In genomic region chr1:181007831-181008230, GRCm38 (mm10) we compare ENCODE assay signal across 25 mouse cellular contexts. TPM values are rescaled to one million over a fixed set of nuclear protein-coding genes. Genes with fewer than 3 reads are reported as not detected.
DNase-seq lines count a peak whose midpoint lies in the region; ATAC-seq and TF ChIP-seq lines count a peak whose summit lies in the region.
"Had no signal": no experiment of that assay in that cellular context is flagged by ENCODE, and none has a peak within 500 bp of the region (broad histone marks: within the 10 kb centered on the region; RNA-seq: fewer than 3 reads in every experiment).

No protein-coding gene starts in this region.

- no peak for TF ChIP-seq EP300 in liver, postnatal 0 days (IDR thresholded peaks at IDR 0.05; ENCODE audit: low read depth)

- no peaks in the 10 kb centered on the region for H3K36me3 ChIP-seq in intestine, embryonic 14.5 days (ENCODE audit: control insufficient read depth, insufficient read depth, low read length)
- H3K36me3 ChIP-seq in intestine, embryonic 15.5 days: no peaks in the 10 kb centered on the region
- no peaks in the 10 kb centered on the region for H3K36me3 ChIP-seq in liver, postnatal 0 days (replicated peaks; ENCODE audit: insufficient read depth, low read length)
- H3K36me3 ChIP-seq: embryonic facial prominence, embryonic 10.5 days; hindbrain, embryonic 13.5 days had no signal

- no peak for TF ChIP-seq CTCF in gastrocnemius, adult 2 months (IDR thresholded peaks at IDR 0.05)
- TF ChIP-seq CTCF in liver, postnatal 0 days (IDR thresholded peaks at IDR 0.05; ENCODE audit: low read depth): no peak

- no peak for ATAC-seq in intestine, embryonic 14.5 days (replicated peaks; ENCODE audit: low FRiP score, low TSS enrichment, low read depth)
- no peak for ATAC-seq in intestine, embryonic 15.5 days
- no peak for ATAC-seq in liver, postnatal 0 days
- ATAC-seq: forebrain, embryonic 13.5 days; forebrain, postnatal 0 days; hindbrain, postnatal 0 days had no signal

- no peaks in the 10 kb centered on the region for H3K27me3 ChIP-seq in intestine, embryonic 14.5 days (replicated peaks; ENCODE audit: control insufficient read depth, insufficient read depth, low read length)
- no peaks in the 10 kb centered on the region for H3K27me3 ChIP-seq in intestine, embryonic 15.5 days (replicated peaks)
- H3K27me3 ChIP-seq in liver, postnatal 0 days (ENCODE audit: insufficient read depth, low read length): no peaks in the 10 kb centered on the region
- H3K27me3 ChIP-seq: forebrain, embryonic 13.5 days; hindbrain, embryonic 13.5 days had no signal

- H3K9me3 ChIP-seq in intestine, embryonic 14.5 days (ENCODE audit: control insufficient read depth, low read length): no peaks in the 10 kb centered on the region
- H3K9me3 ChIP-seq in intestine, embryonic 15.5 days: no peaks in the 10 kb centered on the region
- H3K9me3 ChIP-seq in liver, postnatal 0 days (ENCODE audit: low read length): no peaks in the 10 kb centered on the region
- H3K9me3 ChIP-seq: embryonic facial prominence, embryonic 10.5 days; forebrain, embryonic 13.5 days; hindbrain, embryonic 13.5 days had no signal

- H3K27ac ChIP-seq in gastrocnemius, adult 2 months: peak overlapping the region; percentile 71
- no peak overlapping the region for H3K27ac ChIP-seq in intestine, embryonic 14.5 days (ENCODE audit: low read depth)
- no peak overlapping the region for H3K27ac ChIP-seq in intestine, embryonic 15.5 days
- no peak overlapping the region for H3K27ac ChIP-seq in liver, postnatal 0 days (ENCODE audit: low read depth)
- H3K27ac ChIP-seq: embryonic facial prominence, embryonic 10.5 days; forebrain, embryonic 13.5 days; hindbrain, embryonic 13.5 days; hindbrain, postnatal 0 days had no signal

- H3K9ac ChIP-seq in intestine, embryonic 14.5 days (ENCODE audit: low read length): no peak overlapping the region
- no peak overlapping the region for H3K9ac ChIP-seq in intestine, embryonic 15.5 days
- H3K9ac ChIP-seq in liver, postnatal 0 days (replicated peaks): no peak overlapping the region
- H3K9ac ChIP-seq: forebrain, embryonic 13.5 days; forebrain, postnatal 0 days; hindbrain, embryonic 13.5 days had no signal

- H3K4me2 ChIP-seq in intestine, embryonic 14.5 days (ENCODE audit: low read length): no peak overlapping the region
- H3K4me2 ChIP-seq in intestine, embryonic 15.5 days (replicated peaks): no peak overlapping the region
- H3K4me2 ChIP-seq in liver, postnatal 0 days (ENCODE audit: low read depth, low read length): no peak overlapping the region
- H3K4me2 ChIP-seq: forebrain, embryonic 13.5 days; hindbrain, embryonic 13.5 days had no signal

- WGBS in intestine, embryonic 14.5 days: 89% methylated on average over 6 of the region's 6 CpGs
- 79% methylated on average over 6 of the region's 6 CpGs for WGBS in intestine, embryonic 15.5 days
- WGBS in liver, postnatal 0 days (ENCODE audit: insufficient replicate concordance): 76% methylated on average over 6 of the region's 6 CpGs

- no peak overlapping the region for H3K4me3 ChIP-seq in gastrocnemius, adult 2 months
- H3K4me3 ChIP-seq in intestine, embryonic 14.5 days (ENCODE audit: low read depth, low read length): no peak overlapping the region
- no peak overlapping the region for H3K4me3 ChIP-seq in intestine, embryonic 15.5 days (replicated peaks)
- H3K4me3 ChIP-seq in liver, postnatal 0 days (ENCODE audit: low read depth, low read length): no peak overlapping the region
- H3K4me3 ChIP-seq: embryonic facial prominence, embryonic 10.5 days; forebrain, embryonic 13.5 days; hindbrain, embryonic 13.5 days had no signal

- intact Hi-C loops in gastrocnemius, adult 2 months (cut with DNase I): no loop called here

- no peaks in the 10 kb centered on the region for H3K4me1 ChIP-seq in intestine, embryonic 14.5 days (replicated peaks; ENCODE audit: control insufficient read depth, insufficient read depth, low read length)
- peaks cover 6% of the 10 kb centered on the region; the same call in 1 of the 2 replicates for H3K4me1 ChIP-seq in intestine, embryonic 15.5 days (replicated peaks)
- peaks cover 18% of the 10 kb centered on the region for H3K4me1 ChIP-seq in liver, postnatal 0 days (ENCODE audit: insufficient read depth)
- H3K4me1 ChIP-seq: forebrain, embryonic 13.5 days; hindbrain, embryonic 13.5 days had no signal

- no peak for DNase-seq in gastrocnemius, adult 2 months
- DNase-seq in gastrocnemius, postnatal 10 days: no peak
- peak; percentile 4 for DNase-seq in intestine, embryonic 14.5 days (ENCODE audit: low spot score)
- DNase-seq in ovary, postnatal 36 days (ENCODE audit: low spot score): peak; percentile 2
- DNase-seq in ovary, postnatal 14 days (ENCODE audit: low spot score): no peak
- DNase-seq in liver, postnatal 0 days: peak; percentile 8
- no peak for DNase-seq in layer of hippocampus, adult 9-10 months (ENCODE audit: low spot score)
- DNase-seq: cerebellum, adult 11-12 months; cerebellum, adult 9-10 months; forebrain, postnatal 0 days had no signal

RNA-seq across cellular contexts. Expression of gene Ephx1, which starts 12.9 kb away (rescaled TPM):
- 10 to 100 TPM; 14.8 to 17.4 TPM for total RNA-seq in gastrocnemius, adult 2 months (2021)
- 10 to 100 TPM; 15.8 to 17.6 TPM for total RNA-seq in gastrocnemius, postnatal 10 days (2021)
- 1.9 and 2.8 TPM in 2 replicates for polyA plus RNA-seq in intestine, embryonic 14.5 days (2014; fragmentation: Nextera tagmentation; extraction: Ambion mirVana)
- polyA plus RNA-seq in intestine, embryonic 15.5 days (2015; fragmentation: Nextera tagmentation; extraction: Ambion mirVana): 3.6 and 4.0 TPM in 2 replicates
- 81.9 and 83.5 TPM in 2 replicates for polyA plus RNA-seq in liver, postnatal 0 days (2015; fragmentation: Nextera tagmentation; extraction: Ambion mirVana)

RNA-seq across cellular contexts. Expression of gene 9130409I23Rik, which starts 43.2 kb away (rescaled TPM):
- total RNA-seq in gastrocnemius, adult 2 months (2021): not detected
- not detected for total RNA-seq in gastrocnemius, postnatal 10 days (2021)
- not detected in 2 replicates for polyA plus RNA-seq in intestine, embryonic 14.5 days (2014; fragmentation: Nextera tagmentation; extraction: Ambion mirVana)
- not detected in 2 replicates for polyA plus RNA-seq in intestine, embryonic 15.5 days (2015; fragmentation: Nextera tagmentation; extraction: Ambion mirVana)
- 0.45 and 0.53 TPM in 2 replicates for polyA plus RNA-seq in liver, postnatal 0 days (2015; fragmentation: Nextera tagmentation; extraction: Ambion mirVana)
- total RNA-seq: adrenal gland, adult 18-20 months; forebrain, postnatal 0 days; gastrocnemius, adult 18-20 months; gastrocnemius, postnatal 36 days; heart, postnatal 10 days; hematopoietic stem cell, adult 5-6 weeks; hindbrain, postnatal 0 days; MEL had no signal
- polyA plus RNA-seq: C2C12; cortical plate, adult 2 months; embryonic facial prominence, embryonic 10.5 days; embryonic facial prominence, embryonic 14.5 days; forebrain, embryonic 13.5 days; forebrain, postnatal 0 days; heart, embryonic 14.5 days; hindbrain, postnatal 0 days had no signal

Comparison
In these comparisons a context has a peak if more than half of its experiments do, and no peak if none do; other contexts are left out.
1. DNase-seq: peak in intestine, embryonic 14.5 days (single experiment), ovary, postnatal 36 days (single experiment) and liver, postnatal 0 days (single experiment); none in gastrocnemius, adult 2 months (single experiment), gastrocnemius, postnatal 10 days (single experiment), ovary, postnatal 14 days (single experiment) and layer of hippocampus, adult 9-10 months (single experiment).
2. RNA of gene Ephx1, which starts 12.9 kb away (polyA plus RNA-seq): 81.9 to 83.5 TPM in liver, postnatal 0 days; 3.6 to 4.0 TPM in intestine, embryonic 15.5 days and 1.9 to 2.8 TPM in intestine, embryonic 14.5 days; every median in the first group is over 10 times any median in the second.